Mouse (Mus musculus) brain, embryonic 14.5 days (tissue): ENCODE results near the gene Arid1a.

Source experiments
- CTCF ChIP-seq: fragments of 200-500 bp; IDR thresholded peaks from 2 replicates; pipeline ENCODE4 v1.5.1; 2012; ENCODE audit warnings: inconsistent platforms, mild to moderate bottlenecking, moderate library complexity, borderline replicate concordance; ENCODE audit not compliant: insufficient read depth, insufficient read length; ENCODE audit errors: extremely low read depth
- POLR2A ChIP-seq: fragments of 200-500 bp; IDR thresholded peaks from 2 replicates; pipeline ENCODE4 v1.6.1; 2012; ENCODE audit warnings: mild to moderate bottlenecking, inconsistent platforms, borderline replicate concordance; ENCODE audit not compliant: poor library complexity, insufficient read depth, insufficient read length, severe bottlenecking; ENCODE audit errors: extremely low read depth

GRCm38 (mm10) chr4:133677266-133677665 is 79.3 kb downstream of the Arid1a start:
- TF ChIP-seq POLR2A = no peak
- no peak for TF ChIP-seq CTCF
